Mouse (Mus musculus): ENCODE data around the gene Hmgcs1. TPM values are rescaled to one million over a fixed set of nuclear protein-coding genes. Genes with fewer than 3 reads are reported as not detected.
"Not testable (repeated sequence)": the region's sequence is repeated elsewhere in the genome, so short reads cannot be mapped to it uniquely, and the experiment has no call there.

Hmgcs1 gene
- 10 to 100 TPM; 80.8 to 92.4 TPM for total RNA-seq (2021)
- long read RNA-seq, experiment 1, transcript Hmgcs1-201 (10 exons, 3,245 nt), result major isoform, 124 of 228 reads
- long read RNA-seq, experiment 1, transcript Hmgcs1-202 (11 exons, 3,464 nt), result minor isoform, 78 of 228 reads
- long read RNA-seq, experiment 1, partial matches to known transcripts, result 16 of 228 reads
- long read RNA-seq, experiment 1, other reads (novel, unspliced or antisense), result 10 of 228 reads
- long read RNA-seq, experiment 2, transcript Hmgcs1-201 (10 exons, 3,245 nt), result major isoform, 92 of 168 reads
- long read RNA-seq, experiment 2, transcript Hmgcs1-202 (11 exons, 3,464 nt), result minor isoform, 52 of 168 reads
- long read RNA-seq, experiment 2, partial matches to known transcripts, result 18 of 168 reads
- long read RNA-seq, experiment 2, other reads (novel, unspliced or antisense), result 6 of 168 reads

DNA sequence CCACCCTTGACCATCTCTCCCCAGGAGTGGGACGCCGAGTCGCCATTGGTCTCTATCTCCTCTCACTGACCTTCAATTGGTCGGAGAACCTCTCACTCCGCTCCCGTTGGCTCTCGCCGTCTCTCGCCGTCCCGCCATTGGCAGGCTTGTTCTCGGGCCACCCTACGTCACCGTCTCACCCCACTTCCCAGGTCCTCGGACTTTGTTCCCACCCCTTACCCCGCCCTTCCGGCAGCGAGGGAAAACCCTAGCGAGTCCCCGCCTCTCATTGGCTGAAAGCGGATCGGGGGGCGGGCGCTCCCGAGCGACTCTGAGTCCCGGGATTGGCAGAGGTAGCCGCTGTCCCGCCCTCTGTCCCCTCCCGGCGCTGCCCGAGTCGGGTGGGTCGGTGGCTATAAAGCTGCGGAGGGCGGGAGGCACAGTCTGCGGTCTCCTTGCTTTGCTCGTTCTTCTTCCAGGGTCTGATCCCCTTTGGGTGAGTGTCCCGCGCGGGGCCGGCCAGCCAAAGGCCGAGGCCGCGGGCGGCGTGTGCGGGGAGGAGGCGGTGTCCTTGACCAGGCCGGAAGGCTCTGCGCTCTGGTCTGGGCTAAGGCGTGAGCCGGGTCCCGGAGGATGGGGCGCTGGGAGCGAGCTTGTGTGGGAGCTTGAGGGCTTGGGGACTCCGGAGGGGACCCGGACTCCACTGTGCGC, at the start of gene Hmgcs1:
Gene Hmgcs1 (plus strand): TSS at position 341 of the 690 bp plus-strand sequence.
- peak; percentile 97 to 99 for DNase-seq (ENCODE audit: low spot score in 2 of 2)

DNA sequence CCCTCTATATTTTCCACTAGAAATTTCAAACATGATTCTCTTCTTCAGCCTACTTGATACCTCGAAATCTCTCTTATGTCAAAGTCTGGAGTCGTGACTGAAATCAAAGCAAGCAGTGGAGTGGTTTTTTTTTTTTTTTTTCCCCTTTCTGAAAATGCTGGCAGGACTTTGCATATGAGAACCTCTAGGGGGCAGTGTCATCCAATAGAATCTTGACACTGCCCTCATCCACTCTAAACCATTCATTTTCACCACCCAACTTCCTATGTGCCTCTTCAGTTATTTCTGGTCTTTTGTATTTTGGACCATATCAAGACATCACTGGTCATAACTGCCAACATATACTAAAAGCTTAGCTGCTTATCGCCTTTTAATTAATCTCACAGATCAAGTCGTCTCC, 49.7 kb upstream of the Hmgcs1 start:
- DNase-seq (ENCODE audit: low spot score in 2 of 2), result no peak

DNA sequence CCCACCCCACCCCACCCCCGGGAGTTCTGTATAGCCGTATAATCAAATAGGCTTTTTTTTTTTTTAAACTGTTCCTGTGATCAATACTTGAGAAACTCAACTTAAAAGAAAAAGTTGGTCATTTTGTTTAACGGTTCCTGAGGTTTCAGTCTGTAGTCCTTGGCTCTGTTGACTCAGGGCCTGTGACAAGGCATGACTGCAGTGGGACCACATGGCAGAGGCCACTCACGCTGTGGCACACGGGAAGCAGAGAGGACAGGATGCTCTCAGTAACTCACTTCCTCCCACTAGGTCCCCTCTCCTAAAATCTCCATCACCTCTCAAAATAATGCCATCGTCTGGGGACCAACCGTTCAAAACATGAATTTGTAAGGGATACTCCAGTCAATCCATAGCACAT, 49.0 kb upstream of the Hmgcs1 start:
- DNase-seq (ENCODE audit: low spot score in 2 of 2), result no peak

DNA sequence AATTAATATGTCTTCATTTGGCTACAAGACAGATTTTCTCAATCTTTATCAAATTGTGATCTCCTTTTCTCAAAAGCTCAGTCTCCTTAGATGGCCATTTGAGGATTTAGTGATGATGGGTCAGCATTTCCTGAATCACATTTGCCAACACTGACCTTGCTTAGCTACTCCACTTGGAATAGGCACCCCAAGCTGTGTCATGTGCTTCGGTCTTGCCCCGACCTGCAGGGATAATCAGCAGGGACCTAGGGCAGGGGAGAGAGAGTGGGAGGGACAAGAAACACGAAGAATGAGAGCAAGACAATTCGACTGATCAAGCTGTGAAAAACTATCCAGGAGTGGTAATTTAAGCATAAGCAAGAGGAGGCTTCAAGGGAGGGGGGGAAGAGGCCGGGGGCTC, 45.4 kb upstream of the Hmgcs1 start:
- DNase-seq (ENCODE audit: low spot score in 2 of 2), result no peak

DNA sequence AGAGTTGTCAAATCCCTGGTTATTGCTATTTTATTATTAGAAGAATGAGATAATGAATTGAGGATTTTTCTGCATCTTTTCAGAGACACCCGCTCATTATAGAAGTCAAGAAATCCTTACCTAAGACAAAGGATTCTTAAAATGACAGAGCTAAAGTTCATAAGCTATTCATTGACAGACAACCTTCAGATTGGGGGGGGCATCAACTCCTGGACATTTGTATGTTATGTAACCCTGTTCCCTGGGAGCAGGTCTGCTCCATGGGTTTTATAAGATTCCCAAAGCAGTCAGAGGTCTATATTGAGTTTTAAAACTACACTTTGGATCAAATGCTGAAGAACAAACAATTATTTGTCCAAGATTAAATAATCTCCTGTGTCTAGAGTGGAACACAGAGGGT, 43.7 kb upstream of the Hmgcs1 start:
- DNase-seq (ENCODE audit: low spot score in 2 of 2), result no peak

DNA sequence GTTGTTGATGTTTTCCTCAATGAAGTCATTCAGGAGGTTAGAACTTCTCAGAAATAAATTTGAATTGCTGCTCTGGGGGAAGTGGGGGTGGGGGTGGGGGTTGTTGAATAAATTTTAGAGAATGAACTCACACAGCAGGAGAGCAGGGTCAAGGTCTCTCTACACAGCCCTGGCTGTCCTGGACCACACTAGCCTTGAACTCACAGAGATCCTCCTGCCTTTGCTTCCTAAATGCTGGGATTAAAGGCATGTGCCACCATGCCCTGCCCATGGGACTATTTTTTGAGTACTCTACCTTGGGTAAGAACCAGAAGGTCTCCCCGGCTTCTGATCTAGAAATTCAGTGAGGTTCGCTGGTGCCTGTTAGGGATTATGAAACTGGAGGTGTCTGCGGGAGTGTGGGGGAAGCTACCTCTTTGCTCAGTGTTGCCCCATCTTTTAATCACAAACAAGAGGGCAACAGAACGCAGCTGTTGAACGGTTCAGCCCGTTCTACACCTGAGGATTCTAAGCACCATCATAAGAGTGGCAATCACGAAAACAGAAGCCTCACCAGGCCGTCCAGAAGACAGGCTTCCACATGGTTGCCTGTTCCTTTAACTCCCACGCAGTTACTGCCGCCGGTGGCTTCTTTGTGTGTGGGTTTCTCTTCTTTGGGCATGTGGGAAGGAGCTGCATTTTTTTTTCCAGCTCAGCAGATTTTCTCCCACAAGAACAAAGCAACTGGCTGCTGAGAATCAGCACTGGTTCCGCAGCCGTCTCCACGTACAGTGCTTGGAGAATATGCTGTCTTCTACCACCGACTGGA, 41.1 kb upstream of the Hmgcs1 start:
- no peak for DNase-seq (ENCODE audit: low spot score in 2 of 2)

DNA sequence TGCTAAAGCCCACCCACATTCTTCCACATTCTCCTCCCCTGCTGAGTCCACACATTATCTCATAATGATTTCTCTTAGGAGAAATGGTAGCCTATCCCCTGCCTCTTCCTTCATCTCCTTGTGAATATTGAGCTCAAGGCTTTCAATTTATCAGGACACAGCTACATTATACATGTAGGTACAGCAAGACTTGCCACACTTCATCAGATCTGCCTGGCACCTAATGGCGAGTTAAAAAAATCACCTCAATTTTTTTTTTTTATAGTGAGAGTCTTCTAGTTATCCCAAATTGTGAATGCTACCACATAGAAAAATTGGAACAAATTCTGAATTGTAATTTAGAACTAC, 40.5 kb upstream of the Hmgcs1 start:
- no peak for DNase-seq (ENCODE audit: low spot score in 2 of 2)

DNA sequence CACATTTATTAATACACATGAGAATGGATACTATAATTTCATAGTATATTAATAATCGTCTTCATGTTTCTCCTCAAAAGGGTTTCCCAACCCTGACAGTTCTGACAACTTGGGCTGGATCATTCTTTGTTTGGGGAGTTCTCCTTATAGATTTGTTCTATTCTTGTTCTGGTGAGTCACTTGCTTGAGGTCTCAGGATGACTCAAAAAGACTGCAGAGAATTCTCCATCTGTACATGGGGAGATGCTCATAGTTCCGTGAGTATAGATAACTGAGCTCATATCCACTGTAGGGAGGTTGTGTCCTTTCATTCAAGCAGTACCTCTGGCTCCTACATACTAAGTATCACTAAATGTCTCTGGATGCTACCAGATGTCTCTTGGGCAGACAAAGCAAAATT, 35.4 kb upstream of the Hmgcs1 start:
- DNase-seq (ENCODE audit: low spot score in 2 of 2), result no peak

DNA sequence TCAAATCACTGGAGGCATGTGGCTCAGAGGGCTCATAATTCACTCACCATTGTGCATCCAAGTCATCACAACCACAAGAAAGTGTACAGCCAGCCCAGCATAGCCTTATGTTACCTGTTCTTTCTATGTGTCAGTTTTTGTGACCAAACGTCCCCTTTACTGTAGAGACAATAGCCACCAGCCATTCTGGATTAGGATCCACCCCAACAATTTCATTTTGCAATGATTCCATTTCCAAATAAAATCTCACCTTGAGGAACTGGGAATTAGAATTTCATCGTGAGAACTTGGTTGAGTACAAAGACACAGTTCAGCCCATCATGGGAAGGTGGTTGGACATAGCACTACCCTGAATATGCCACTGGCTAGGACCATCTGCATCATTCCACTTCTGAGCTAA, 33.9 kb upstream of the Hmgcs1 start:
- no peak for DNase-seq (ENCODE audit: low spot score in 2 of 2)

DNA sequence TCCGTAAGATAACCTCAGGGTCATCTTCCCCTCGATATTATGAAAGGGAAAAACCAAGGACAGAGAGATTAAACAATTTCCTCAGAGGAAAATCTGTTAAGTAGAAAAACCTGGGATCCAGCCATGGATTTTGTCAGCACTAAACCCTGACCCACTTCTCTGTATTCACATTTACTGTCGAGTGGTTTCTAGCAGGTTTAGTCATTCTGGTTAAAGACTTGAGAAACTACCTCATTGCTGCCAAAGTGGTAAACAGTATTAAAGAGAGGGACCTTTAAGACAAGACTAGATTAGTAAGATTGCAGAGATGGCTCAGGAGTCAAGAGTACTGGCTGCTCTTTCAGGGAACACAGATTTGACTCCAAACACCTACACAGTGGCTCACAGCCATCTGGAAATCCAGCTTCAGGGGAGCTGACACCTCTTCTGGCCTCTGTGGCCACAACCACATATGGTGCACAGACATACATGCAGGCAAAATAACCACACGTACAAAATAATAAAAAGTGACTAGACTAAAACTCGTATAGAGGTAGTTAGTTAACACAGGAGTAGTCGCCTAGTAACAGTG, 33.2 kb upstream of the Hmgcs1 start:
- no peak for DNase-seq (ENCODE audit: low spot score in 2 of 2)

DNA sequence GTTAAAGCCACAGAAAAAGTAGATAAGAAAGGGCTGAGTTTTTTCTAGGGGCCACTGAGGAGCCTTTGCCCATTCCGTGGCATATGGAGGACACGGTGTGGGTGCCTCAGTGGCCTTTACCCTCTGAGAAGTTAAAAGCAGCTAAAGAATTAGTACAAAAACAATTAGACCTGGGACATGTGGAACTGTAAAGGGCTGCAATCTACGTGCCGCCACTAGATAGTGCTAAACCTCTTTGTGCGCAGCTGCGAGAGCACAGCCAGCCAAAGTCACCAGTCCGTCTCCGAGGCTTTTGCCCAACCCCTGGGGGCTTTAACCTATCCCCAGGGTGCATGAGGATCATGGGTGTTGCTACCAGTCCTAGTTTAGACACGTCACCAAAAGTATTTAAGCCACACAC, 28.8 kb upstream of the Hmgcs1 start:
- not testable (repeated sequence) for DNase-seq (ENCODE audit: low spot score in 2 of 2)

DNA sequence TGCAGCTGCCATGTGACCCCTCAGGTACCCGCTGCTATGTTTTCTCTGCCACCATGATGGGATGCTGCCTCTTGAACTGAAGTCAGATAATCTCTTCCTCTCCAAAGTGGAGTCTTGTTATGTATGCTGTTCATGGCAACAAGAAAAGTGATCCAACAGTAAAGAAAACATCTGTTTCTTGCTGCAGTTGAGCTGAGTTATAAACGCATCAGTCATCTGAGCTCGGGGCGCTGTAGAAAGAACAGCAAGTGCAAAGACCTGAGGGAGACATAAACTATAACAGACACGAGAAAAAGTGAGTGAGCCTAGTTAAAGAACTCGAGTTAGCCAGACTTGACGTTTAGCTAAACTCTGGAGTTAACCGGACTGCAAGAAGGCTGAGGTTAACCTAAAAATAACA, 11.4 kb upstream of the Hmgcs1 start:
- no peak for DNase-seq (ENCODE audit: low spot score in 2 of 2)

DNA sequence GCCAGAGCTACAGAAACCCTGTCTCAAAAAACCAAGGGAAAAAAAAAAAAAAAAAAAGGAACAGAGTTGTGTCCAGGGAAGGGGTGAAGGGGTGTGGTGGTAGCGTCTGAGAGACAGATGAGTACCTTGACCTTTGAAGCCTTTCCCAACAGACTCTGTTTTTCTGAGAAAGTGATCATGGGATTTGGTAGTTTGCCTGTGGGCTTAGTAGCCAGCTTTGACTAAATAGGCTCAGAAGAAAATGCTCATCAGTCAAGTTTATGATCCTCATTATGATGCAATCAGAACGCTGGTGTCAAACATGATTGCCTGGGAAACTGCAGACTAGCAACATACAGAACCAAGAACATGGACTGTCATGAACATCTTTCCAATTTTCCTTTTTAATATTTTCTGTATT, 10.5 kb upstream of the Hmgcs1 start:
- no peak for DNase-seq (ENCODE audit: low spot score in 2 of 2)

DNA sequence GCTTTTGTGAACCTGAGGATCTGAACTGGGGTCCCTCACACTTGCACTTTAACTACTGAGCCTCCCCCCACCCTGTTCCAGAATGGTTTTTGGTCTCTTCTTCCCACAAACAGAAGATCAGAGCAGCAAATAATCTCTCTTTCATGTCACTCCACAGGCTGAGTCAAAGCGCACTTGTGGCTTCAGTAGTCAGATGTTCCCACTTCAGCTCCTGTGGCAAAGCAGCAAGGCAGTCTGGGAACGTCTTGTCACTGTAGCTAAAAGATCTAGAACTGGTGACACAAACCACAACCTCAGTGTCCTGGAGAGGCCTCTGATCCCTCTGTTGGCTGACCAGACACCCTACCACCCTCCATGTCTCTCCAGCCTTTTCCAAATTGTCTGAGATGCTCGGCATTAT, 9.0 kb upstream of the Hmgcs1 start:
- DNase-seq (ENCODE audit: low spot score in 2 of 2), result no peak

DNA sequence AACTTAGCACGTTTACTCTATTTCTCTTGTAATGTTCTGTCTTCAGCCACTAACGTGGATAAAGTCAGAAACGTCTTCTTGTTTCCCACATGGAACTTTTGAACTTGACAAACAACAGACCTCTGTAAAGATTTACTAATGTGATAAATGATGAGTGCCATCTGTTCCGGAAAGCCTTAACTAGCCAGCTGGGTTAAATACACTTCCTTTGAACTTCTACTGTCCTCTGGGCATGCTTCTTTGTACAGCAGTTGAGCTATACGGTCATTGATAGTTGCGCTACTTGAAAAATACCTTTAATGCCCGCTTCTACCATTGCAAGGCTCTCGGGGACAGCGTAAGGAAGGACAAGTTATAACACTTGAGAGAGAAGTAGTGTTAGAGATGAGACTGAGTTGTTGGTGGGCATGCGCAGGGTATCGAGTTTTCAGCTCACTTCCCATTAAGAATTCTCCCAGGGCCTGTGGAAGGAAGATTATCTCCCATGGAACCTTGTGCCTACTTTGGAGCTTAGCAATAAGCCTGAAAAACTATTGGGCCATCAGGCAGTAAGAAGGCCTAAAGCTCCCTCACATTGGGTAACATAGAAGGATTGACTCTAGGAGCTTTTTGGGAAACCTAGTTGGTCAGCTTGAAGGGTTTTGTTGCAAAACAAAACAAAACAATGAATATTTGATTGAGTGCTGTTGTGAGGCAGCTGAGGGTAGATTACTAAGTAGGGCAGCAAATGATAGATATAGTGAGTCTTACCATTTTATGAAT, 5.6 kb upstream of the Hmgcs1 start:
- no peak for DNase-seq (ENCODE audit: low spot score in 2 of 2)

DNA sequence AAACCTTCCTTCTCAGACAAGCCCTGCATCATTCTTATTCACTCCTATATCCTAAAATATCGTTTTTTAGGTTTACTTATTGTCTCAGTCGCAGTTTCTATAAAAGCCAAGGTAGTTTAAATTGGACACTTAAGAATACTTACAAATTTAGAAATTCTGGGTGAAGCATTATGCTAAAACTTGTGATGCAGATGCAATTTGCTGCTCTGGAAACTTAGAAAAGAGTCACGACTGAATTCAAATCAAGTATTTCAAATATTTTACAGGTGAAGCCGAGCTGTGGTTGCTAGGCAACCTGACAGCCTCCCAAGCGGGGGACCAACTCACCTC, 505 bp upstream of the Hmgcs1 start:
- no peak for DNase-seq (ENCODE audit: low spot score in 2 of 2)

DNA sequence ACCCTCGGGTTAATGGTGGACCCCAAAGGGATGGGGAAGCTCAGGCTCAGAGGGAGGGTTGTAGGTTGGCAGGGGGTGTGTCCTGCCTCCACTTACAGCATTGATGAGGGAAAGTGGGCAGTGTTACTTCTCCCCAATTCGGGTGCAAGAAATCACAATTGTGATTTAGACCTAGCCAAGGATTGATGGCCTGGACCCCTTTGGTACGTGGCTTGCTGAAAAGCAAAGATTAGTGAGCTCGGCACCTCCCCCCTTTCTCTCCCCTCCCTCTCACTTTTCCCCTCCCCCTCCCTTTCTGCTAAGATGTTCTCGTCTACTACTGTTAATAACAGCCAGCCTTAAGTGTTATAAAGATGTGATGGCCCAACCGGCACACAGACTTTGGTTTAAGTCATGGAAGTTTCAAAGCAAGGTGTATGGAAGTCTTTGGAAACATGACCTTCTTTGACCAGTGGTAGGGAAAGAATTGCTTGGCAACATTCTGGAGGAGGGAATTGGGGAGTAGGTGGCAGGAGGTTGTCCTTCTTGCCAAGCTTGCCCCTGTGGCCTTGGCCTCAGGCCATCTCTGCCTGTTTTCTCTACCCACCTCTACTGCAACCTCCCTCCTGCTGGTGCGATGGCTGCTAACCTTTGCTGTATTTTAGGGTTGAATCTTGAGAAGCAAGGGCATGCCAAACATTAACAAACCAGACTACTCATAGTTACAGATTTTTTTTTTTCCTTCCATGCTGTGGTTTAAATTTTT, 869 bp downstream of the Hmgcs1 start:
- no peak for DNase-seq (ENCODE audit: low spot score in 2 of 2)

DNA sequence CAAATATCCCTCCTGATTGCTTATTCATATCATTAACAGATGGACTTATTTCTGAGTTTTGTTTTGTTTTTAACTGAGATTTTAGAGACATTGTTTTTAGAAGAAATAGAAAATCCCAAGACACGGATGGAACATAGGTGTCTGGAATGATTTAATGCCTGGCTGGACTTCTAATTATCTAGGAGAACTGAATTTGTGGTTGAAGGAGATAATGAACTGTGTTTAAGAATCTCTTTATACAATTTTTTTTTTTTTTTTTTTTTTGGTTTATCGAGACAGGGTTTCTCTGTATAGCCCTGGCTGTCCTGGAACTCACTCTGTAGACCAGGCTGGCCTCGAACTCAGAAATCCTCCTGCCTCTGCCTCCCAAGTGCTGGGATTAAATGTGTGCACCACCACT, 1.8 kb downstream of the Hmgcs1 start:
- not testable (repeated sequence) for DNase-seq (ENCODE audit: low spot score in 2 of 2)

DNA sequence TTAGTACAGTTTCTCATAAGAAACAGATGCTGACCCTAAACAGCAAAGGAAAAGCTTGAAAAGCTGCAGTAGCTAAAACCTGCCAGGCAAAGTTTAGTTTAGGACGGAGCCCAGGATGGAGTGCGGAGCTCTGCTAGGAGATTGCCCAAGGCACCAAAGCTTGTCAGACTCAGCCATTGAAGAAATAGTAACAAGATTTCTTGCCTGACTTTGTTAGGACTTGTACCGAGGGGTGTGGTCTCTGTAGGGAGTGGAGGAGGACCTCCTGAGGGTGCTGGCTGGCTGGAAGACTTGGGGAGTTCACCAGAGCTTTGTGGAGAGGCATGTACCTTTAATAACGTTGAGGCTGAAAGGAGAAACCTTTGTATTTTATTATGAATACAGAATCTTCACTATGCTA, 5.5 kb downstream of the Hmgcs1 start:
- DNase-seq (ENCODE audit: low spot score in 2 of 2), result no peak

DNA sequence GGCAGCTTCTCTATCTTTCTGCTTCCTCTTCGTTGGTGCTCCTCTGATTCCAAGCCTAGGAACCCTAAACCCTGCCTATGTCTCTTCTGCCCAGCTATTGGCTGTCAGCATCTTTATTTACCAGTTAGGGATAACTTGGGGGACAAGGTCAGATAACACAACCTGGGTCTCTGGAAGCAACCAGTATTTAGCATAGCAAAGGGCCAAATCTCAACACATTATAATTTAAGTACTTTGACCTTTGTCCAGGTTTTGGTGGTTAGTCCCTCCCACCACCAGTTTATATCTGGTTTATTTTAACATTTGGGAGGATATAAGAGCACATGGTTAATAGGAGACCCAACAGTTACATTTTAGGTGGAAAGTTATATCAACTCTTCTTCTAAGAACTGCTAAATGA, 6.3 kb downstream of the Hmgcs1 start:
- DNase-seq (ENCODE audit: low spot score in 2 of 2), result no peak
